Mouse (Mus musculus): ENCODE results near the gene Usp35.

DNA sequence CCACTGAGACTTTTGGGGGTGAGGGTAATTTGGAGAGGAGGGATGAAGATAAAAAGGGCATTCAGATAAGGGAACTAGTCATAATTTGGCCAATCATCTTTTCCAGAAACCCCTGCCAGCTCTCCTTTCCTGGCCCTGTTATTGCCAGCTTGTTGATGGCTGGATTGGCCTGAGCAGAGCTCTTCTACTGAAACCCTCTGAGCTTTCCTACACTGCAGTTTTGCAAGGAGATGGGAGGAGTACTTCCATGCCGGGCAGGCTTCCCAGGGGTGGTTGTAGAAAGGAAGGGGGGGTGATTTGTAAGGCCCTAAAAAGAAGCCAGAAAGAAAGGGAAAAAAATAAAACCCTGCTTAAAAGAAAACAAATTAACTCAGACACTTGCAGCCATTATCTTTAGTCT lies 69.3 kb downstream of the Usp35 start:
- no peak for TF ChIP-seq CTCF (IDR thresholded peaks at IDR 0.05; ENCODE audit: low read depth)
- TF ChIP-seq EP300 (IDR thresholded peaks at IDR 0.05; ENCODE audit: low read depth) = no peak
